Mouse (Mus musculus) embryonic facial prominence, embryonic 12.5 days (tissue): ENCODE data around the gene Itga8. TPM values are rescaled to one million over a fixed set of nuclear protein-coding genes. Genes with fewer than 3 reads are reported as not detected.

ENCODE experiments used
- ATAC-seq: fragments of 200-750 bp; cut with Nextera tagmentation; 2 replicates; pipeline ENCODE4 v1.8.0; 2017; ENCODE audit not compliant: insufficient number of reproducible peaks, insufficient read depth, low FRiP score, low TSS enrichment
- H3K27ac ChIP-seq: fragments of 300-500 bp; sonication (generic); 2 replicates; pipeline ENCODE4 v1.5.1; 2016; ENCODE audit warnings: mild to moderate bottlenecking
- H3K27me3 ChIP-seq: fragments of 300-500 bp; sonication (generic); 2 replicates; pipeline ENCODE4 v1.6.1; 2016; ENCODE audit warnings: mild to moderate bottlenecking, moderate library complexity
- H3K36me3 ChIP-seq: fragments of 300-500 bp; sonication (generic); 2 replicates; pipeline ENCODE4 v1.6.1; 2016; ENCODE audit warnings: mild to moderate bottlenecking
- H3K4me1 ChIP-seq: fragments of 300-500 bp; sonication (generic); 2 replicates; pipeline ENCODE4 v1.6.1; 2016
- H3K4me2 ChIP-seq: fragments of 300-500 bp; sonication (generic); replicated peaks from 2 replicates; pipeline ENCODE4 v1.6.1; 2016; ENCODE audit warnings: mild to moderate bottlenecking, moderate library complexity
- H3K4me3 ChIP-seq: fragments of 300-500 bp; sonication (generic); 2 replicates; pipeline ENCODE4 v1.5.1; 2016; ENCODE audit warnings: mild to moderate bottlenecking
- H3K9ac ChIP-seq: fragments of 300-500 bp; sonication (generic); 2 replicates; pipeline ENCODE4 v1.6.1; 2016; ENCODE audit warnings: mild to moderate bottlenecking, moderate library complexity
- H3K9me3 ChIP-seq: fragments of 300-500 bp; sonication (generic); 2 replicates; pipeline ENCODE4 v1.6.1; 2016; ENCODE audit warnings: mild to moderate bottlenecking, moderate library complexity
- WGBS: fragments of 180-500 bp; shearing (Covaris S2); methylation state at CpG from one replicate; pipeline ENCODE4 v1.1.7; 2016; 5-methylcytosine and 5-hydroxymethylcytosine counted together
- polyA plus RNA-seq: library from polyadenylated mRNA; unstranded; fragments of >200 nt; fragmentation: Nextera tagmentation; extraction: Ambion mirVana; gene quantifications from 2 replicates; pipeline ENCODE4 v1.2.1, GENCODE M21; 2016

Itga8 gene
- polyA plus RNA-seq, 1 experiment from 2014 or later, result 15.8 TPM

DNA sequence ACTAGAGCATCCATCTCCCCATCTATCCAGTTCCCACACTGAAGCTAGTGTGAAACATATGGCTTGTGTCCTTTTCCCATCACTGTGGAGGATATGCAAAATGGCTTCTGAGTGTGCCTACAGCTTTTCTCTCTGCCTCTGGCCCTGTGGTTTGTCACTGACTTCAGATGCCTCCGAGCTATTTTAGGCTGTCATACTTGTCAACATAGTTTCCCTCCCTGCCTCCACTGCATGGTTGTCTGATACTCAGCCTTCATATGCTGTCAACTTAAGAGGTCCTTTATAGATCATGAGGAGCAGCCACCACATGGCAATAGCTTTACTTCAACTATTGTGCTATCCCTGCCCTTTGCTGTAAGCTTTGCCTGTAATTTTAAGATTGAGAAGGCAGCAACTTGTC lies 75.4 kb downstream of the Itga8 start:
- no peak overlapping the region for H3K4me2 ChIP-seq
- 88% methylated on average over 1 of the region's 1 CpGs for WGBS
- no peak for ATAC-seq

DNA sequence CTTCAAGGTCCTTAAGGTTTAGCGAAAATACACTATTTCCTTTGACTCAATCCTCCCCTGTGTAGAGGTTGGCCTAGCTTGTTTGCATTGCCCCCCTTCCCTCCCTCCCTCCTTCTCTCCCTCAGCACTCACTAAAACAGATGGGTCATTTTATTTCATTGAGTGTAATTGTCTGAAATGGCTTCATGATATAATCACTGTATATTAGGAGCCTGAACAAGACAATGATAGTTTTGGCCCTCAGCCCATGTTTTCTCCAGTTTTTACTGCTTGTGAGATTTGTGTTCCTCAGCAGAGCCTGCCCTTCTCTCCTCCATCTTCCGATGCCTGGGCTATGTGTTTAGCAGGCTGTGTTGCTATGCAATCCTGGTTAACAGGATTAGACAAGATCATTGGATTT lies 80.1 kb downstream of the Itga8 start:
- peaks cover 12% of the 10 kb centered on the region; the same call in 1 of the 2 replicates for H3K4me1 ChIP-seq
- 0 out of 2 replicates have a peak overlapping the region, but pooled peaks have one; percentile 41 for H3K27ac ChIP-seq
- H3K4me3 ChIP-seq, result no peak overlapping the region
- H3K36me3 ChIP-seq, result no peaks in the 10 kb centered on the region
- H3K9ac ChIP-seq, result no peak overlapping the region
- 58% methylated on average over 2 of the region's 2 CpGs for WGBS
- 0 out of 2 replicates have a peak, but pooled peaks have one; percentile 60 for ATAC-seq
- no peaks in the 10 kb centered on the region for H3K9me3 ChIP-seq
- H3K4me2 ChIP-seq, result no peak overlapping the region
- no peaks in the 10 kb centered on the region for H3K27me3 ChIP-seq

More for the DNA sequence above, 75.4 kb downstream of the Itga8 start:
- H3K9ac ChIP-seq, result no peak overlapping the region
- H3K27me3 ChIP-seq, result no peaks in the 10 kb centered on the region
- no peak overlapping the region for H3K27ac ChIP-seq
- no peak overlapping the region for H3K4me3 ChIP-seq
- no peaks in the 10 kb centered on the region for H3K36me3 ChIP-seq
- no peaks in the 10 kb centered on the region for H3K9me3 ChIP-seq
- peaks cover 12% of the 10 kb centered on the region; the same call in 1 of the 2 replicates for H3K4me1 ChIP-seq

DNA sequence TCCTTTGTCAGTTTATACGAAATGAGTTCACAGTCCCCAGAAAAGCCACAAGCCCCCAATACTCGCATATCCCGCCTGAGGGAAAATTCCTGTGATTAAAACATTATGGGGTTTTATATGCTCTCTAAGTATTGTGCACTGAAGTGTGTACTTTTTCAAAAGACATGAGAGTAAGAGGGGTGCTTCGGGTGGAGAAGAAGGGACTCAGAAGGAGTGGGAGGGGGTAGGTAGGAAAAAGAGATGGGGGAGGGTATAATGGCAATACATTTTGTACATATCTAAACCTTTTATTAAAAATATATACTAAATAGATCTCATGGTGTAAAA lies 88.3 kb downstream of the Itga8 start:
- Histone ChIP-seq H3K36me3 (no peaks in the 10 kb centered on the region), H3K27ac (peak overlapping the region; percentile 74)

DNA sequence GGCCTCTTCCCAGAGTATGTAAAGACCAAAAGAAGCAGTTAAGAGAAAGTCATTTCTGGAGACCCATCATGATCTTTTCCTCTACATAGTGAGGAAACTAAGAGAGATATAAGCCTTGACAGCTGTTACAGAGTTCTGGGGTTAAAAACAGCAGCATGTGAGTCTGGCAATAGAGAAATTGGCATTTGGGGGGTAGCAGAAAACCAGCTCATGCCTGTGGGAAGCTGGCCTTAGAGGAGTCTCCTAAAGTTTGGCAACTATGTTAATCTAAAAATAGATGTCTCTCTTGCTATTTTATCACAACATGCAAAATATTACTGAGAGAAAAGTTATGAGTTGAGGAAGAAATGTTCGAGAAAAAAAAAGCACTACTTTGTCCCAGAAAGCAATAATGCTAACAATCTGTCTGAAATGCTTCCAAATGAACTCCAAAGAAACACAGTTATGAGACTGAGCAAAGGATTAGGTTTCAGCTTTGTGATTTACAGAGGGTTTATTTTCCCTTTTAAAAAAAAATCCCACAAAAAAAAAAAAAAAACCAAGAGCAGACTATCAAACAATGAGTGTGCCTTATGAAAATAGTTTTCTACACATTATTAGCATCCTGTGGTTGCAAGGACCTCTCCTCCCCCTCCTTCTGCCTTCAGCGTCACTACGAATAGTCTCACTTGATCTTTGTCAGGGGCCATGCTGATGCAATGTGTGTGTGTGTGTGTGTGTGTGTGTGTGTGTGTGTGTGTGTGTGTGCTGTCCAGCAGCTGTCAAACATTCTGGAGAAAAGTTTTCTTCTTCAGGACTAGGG lies 88.9 kb downstream of the Itga8 start:
- Histone ChIP-seq H3K4me1 (peaks cover 17% of the 10 kb centered on the region), H3K36me3 (no peaks in the 10 kb centered on the region), H3K9me3 (no peaks in the 10 kb centered on the region), H3K4me3 (no peak overlapping the region), H3K4me2 (no peak overlapping the region), H3K27ac (peak overlapping the region; percentile 74), H3K9ac (no peak overlapping the region), H3K27me3 (no peaks in the 10 kb centered on the region)
- WGBS, result 14% methylated on average over 3 of the region's 3 CpGs
- ATAC-seq, result 0 out of 2 replicates have a peak, but pooled peaks have one; percentile 55

More for the DNA sequence above, 88.3 kb downstream of the Itga8 start:
- Histone ChIP-seq H3K9ac (no peak overlapping the region), H3K4me3 (no peak overlapping the region), H3K4me1 (peaks cover 17% of the 10 kb centered on the region), H3K27me3 (no peaks in the 10 kb centered on the region), H3K9me3 (no peaks in the 10 kb centered on the region), H3K4me2 (no peak overlapping the region)
- 30% methylated on average over 4 of the region's 4 CpGs for WGBS
- ATAC-seq, result no peak

DNA sequence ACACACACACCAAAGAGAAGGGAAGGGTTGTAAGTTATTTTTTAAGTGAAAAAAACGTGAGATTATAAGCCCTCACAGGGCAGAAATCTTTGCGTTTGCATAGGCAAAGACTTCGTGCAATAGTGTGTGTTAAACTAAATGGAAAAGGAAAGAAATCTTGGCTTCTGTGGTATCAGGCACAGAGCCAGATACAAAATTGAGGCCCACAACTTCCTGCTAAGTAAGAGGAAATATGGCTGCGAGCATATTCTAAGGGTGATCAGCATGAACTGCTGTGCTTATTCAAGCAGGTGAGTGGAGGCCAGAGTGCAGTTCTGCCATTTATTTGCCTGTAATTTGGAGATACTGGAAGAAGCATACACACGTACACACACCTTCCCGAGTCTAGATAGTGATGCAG lies 93.6 kb downstream of the Itga8 start:
- WGBS, result 79% methylated on average over 6 of the region's 6 CpGs
- no peaks in the 10 kb centered on the region for H3K36me3 ChIP-seq
- no peaks in the 10 kb centered on the region for H3K27me3 ChIP-seq
- no peak for ATAC-seq
- no peak overlapping the region for H3K27ac ChIP-seq
- H3K4me3 ChIP-seq, result no peak overlapping the region
- no peak overlapping the region for H3K9ac ChIP-seq
- H3K4me2 ChIP-seq, result no peak overlapping the region
- H3K4me1 ChIP-seq, result peaks cover 8% of the 10 kb centered on the region
- no peaks in the 10 kb centered on the region for H3K9me3 ChIP-seq

DNA sequence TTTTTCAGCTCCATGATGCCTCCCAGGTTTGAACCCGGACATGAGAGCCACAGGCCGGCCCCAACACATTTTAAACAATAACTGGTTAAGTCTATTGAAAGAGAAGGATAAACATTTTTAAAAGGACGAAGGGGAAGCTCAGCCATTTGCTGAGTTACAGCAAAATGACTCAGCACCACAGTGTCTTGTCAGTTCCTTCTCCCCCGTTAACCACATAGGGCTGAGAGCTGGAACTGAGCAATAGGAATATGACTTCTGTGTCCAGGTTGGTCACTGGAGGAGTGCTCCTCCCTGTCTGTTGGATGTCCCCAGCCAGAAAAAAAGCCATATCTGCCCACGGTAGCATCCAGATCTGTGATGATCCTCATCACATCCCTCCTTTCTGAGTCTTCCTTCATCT lies 95.4 kb downstream of the Itga8 start:
- 73% methylated on average over 5 of the region's 5 CpGs for WGBS
- H3K36me3 ChIP-seq, result no peaks in the 10 kb centered on the region
- no peak overlapping the region for H3K4me2 ChIP-seq
- H3K9me3 ChIP-seq, result no peaks in the 10 kb centered on the region
- no peak for ATAC-seq
- H3K4me1 ChIP-seq, result no peaks in the 10 kb centered on the region
- H3K27me3 ChIP-seq, result no peaks in the 10 kb centered on the region
- no peak overlapping the region for H3K27ac ChIP-seq
- H3K9ac ChIP-seq, result no peak overlapping the region
- H3K4me3 ChIP-seq, result no peak overlapping the region

DNA sequence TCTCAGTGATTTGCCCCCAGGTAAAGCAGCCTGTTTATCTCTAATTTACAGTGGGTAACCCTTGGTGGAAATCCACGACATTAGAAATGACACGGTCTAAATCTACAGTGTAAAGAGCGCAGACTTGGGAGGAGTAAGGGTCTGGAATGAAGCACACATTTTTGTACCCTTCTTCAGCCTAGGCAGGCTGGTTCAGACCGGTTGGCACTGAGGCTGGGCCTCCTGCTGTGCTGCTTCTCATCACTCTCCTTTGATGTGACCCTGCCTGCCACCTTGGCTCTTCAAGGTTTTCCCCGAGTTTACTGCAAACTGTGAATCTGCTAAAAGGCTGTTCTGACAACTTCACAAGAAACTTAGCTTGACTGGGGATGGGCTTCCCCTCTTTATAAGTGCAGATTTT lies 95.8 kb downstream of the Itga8 start:
- H3K27me3 ChIP-seq, result no peaks in the 10 kb centered on the region
- no peak overlapping the region for H3K4me3 ChIP-seq
- 47% methylated on average over 5 of the region's 5 CpGs for WGBS

DNA sequence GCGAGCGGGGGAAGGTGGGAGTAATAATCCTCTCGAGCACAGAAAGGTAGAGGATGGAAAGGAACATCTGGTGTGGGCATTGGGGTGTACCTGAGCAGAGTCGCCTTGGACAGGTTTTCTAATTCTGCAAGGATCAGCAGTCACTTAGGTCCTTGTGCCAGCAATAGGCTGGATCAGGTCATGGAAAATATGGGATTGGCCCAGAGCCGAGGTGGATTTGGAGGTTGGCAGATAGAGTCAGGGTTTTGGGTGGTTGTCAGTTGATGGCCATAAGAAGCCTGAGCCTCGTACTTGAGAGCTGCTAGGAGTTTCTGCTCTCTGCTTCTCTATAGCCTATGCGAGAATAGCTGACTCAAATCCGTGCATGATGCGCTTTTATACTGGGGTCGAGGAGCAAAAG lies 98.5 kb downstream of the Itga8 start:
- no peak overlapping the region for H3K9ac ChIP-seq
- WGBS, result 92% methylated on average over 10 of the region's 10 CpGs
- H3K36me3 ChIP-seq, result no peaks in the 10 kb centered on the region
- no peak overlapping the region for H3K4me2 ChIP-seq
- H3K9me3 ChIP-seq, result no peaks in the 10 kb centered on the region
- no peaks in the 10 kb centered on the region for H3K27me3 ChIP-seq
- H3K4me1 ChIP-seq, result no peaks in the 10 kb centered on the region
- H3K27ac ChIP-seq, result no peak overlapping the region
- no peak for ATAC-seq
- H3K4me3 ChIP-seq, result no peak overlapping the region

More for the DNA sequence above, 95.8 kb downstream of the Itga8 start:
- Histone ChIP-seq H3K27ac (no peak overlapping the region), H3K9me3 (no peaks in the 10 kb centered on the region), H3K4me1 (no peaks in the 10 kb centered on the region), H3K4me2 (no peak overlapping the region), H3K36me3 (no peaks in the 10 kb centered on the region), H3K9ac (no peak overlapping the region)
- ATAC-seq, result no peak

DNA sequence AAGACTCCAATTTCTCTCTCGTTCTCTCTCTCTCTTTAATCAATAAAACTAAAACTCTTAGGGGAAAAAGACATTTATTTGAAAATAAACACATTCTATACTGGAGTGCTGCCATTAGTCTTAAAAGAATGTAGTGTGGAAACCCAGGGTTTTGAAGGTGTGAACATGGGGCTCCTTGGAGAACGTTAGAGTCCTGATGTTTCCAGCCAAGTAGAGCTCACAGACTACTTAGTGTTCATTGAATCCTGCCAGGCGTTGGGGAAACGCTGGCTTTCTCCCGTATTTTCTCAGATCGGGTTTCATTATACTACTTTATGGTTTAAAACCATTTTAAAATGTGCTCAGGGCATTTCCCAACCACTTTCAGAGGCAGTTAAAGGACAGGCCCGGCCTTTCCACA lies 103.0 kb downstream of the Itga8 start:
- Histone ChIP-seq H3K4me2 (no peak overlapping the region), H3K4me1 (no peaks in the 10 kb centered on the region), H3K4me3 (no peak overlapping the region), H3K36me3 (no peaks in the 10 kb centered on the region), H3K27me3 (no peaks in the 10 kb centered on the region), H3K9me3 (no peaks in the 10 kb centered on the region), H3K9ac (no peak overlapping the region), H3K27ac (0 out of 2 replicates have a peak overlapping the region, but pooled peaks have one; percentile 17)
- 61% methylated on average over 7 of the region's 7 CpGs for WGBS
- no peak for ATAC-seq

DNA sequence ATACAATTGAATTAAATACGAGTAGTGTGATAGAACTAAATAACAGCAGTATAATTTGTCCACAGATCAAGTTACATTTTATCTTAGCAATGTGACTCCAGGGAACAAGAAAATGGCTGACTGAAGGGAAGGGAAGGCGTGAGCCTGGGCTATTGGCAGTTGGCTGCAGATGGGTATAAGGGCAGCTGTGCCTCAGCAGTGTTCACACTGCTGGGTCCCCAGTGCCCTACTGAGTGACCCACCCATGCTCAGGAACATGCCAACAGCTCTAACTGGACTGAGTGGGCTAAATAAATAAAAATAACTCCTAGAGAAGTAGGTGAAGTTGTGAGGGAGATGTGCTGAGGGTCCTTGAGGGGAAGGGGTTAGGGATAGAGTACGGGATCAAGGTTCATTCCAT lies 103.5 kb downstream of the Itga8 start:
- H3K9me3 ChIP-seq, result no peaks in the 10 kb centered on the region
- H3K4me3 ChIP-seq, result no peak overlapping the region
- H3K4me1 ChIP-seq, result no peaks in the 10 kb centered on the region
- H3K27me3 ChIP-seq, result no peaks in the 10 kb centered on the region
- H3K36me3 ChIP-seq, result no peaks in the 10 kb centered on the region
- no peak overlapping the region for H3K27ac ChIP-seq
- WGBS, result 72% methylated on average over 3 of the region's 3 CpGs
- ATAC-seq, result no peak
- H3K4me2 ChIP-seq, result no peak overlapping the region
- H3K9ac ChIP-seq, result no peak overlapping the region

DNA sequence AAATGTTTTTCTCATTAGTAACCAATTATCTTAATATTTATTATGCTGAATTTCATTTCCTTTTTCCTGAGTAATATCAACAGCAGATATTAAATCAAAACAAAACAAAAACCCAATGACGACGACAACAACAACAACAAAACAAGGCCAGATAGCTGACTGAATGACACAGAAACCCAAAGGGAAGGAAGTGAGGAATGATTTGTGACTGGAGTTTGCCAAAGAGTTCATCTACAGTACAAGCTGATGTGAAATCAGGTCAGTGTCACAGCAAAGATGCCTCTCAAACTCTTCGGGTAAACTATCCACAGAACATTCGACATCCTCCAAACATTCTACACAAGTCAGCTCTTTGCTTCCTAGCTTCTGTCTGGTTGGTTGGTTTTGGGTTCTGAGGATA lies 104.0 kb downstream of the Itga8 start:
- no peak overlapping the region for H3K27ac ChIP-seq
- no peak overlapping the region for H3K4me2 ChIP-seq
- no peak overlapping the region for H3K4me3 ChIP-seq
- H3K4me1 ChIP-seq, result no peaks in the 10 kb centered on the region
- H3K36me3 ChIP-seq, result no peaks in the 10 kb centered on the region
- H3K27me3 ChIP-seq, result no peaks in the 10 kb centered on the region
- 91% methylated on average over 4 of the region's 4 CpGs for WGBS
- H3K9ac ChIP-seq, result no peak overlapping the region
- ATAC-seq, result no peak
- no peaks in the 10 kb centered on the region for H3K9me3 ChIP-seq

DNA sequence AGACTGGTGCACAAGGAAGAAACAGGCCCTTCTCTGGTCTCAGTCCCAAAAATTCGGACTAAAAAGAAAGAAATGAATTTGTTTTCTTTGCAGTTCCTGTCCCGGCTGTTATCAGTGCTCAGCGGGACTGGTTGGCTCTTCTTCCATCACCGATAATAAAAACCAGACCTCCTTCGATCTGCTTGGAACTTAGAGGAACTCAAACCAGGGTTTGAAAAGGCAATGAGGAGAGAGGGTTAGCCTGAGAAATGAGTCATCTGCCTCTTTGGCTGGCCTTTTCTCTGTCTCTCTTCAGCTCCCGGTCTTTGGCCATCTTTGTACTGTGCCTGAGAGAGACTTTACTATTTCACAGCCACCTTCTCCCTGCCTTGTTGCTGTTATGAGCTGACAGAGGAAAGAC lies 112.7 kb downstream of the Itga8 start:
- Histone ChIP-seq H3K9ac (no peak overlapping the region), H3K27me3 (no peaks in the 10 kb centered on the region), H3K4me3 (no peak overlapping the region), H3K27ac (no peak overlapping the region), H3K4me2 (no peak overlapping the region), H3K4me1 (peaks cover 6% of the 10 kb centered on the region; the same call in 1 of the 2 replicates), H3K9me3 (no peaks in the 10 kb centered on the region), H3K36me3 (no peaks in the 10 kb centered on the region)
- no peak for ATAC-seq
- WGBS, result 38% methylated on average over 6 of the region's 6 CpGs
